Mouse (Mus musculus) embryonic facial prominence, embryonic 15.5 days (tissue): ENCODE data around the gene 9430038I01Rik. TPM values are rescaled to one million over a fixed set of nuclear protein-coding genes. Genes with fewer than 3 reads are reported as not detected.

Experiments
- ATAC-seq: fragments of 200-750 bp; cut with Nextera tagmentation; 2 replicates; pipeline ENCODE4 v1.8.0; 2017; ENCODE audit warnings: low read depth, moderate TSS enrichment; ENCODE audit not compliant: insufficient number of reproducible peaks, low FRiP score, low TSS enrichment
- H3K27ac ChIP-seq: fragments of 300-500 bp; sonication (generic); replicated peaks from 2 replicates; pipeline ENCODE4 v1.5.1; 2015; ENCODE audit warnings: mild to moderate bottlenecking, inconsistent platforms
- H3K27me3 ChIP-seq: fragments of 300-500 bp; sonication (generic); 2 replicates; pipeline ENCODE4 v1.6.1; 2015; ENCODE audit warnings: inconsistent platforms
- H3K36me3 ChIP-seq: fragments of 300-500 bp; sonication (generic); 2 replicates; pipeline ENCODE4 v1.6.1; 2015; ENCODE audit warnings: mild to moderate bottlenecking, inconsistent platforms
- H3K4me1 ChIP-seq: fragments of 300-500 bp; sonication (generic); 2 replicates; pipeline ENCODE4 v1.6.1; 2015; ENCODE audit warnings: inconsistent platforms
- H3K4me2 ChIP-seq: fragments of 300-500 bp; sonication (generic); replicated peaks from 2 replicates; pipeline ENCODE4 v1.6.1; 2015; ENCODE audit warnings: mild to moderate bottlenecking, inconsistent platforms
- H3K4me3 ChIP-seq: fragments of 300-500 bp; sonication (generic); replicated peaks from 2 replicates; pipeline ENCODE4 v1.5.1; 2015; ENCODE audit warnings: mild to moderate bottlenecking, inconsistent platforms
- H3K9ac ChIP-seq: fragments of 300-500 bp; sonication (generic); 2 replicates; pipeline ENCODE4 v1.6.1; 2015; ENCODE audit warnings: inconsistent platforms
- H3K9me3 ChIP-seq: fragments of 300-500 bp; sonication (generic); replicated peaks from 2 replicates; pipeline ENCODE4 v1.6.1; 2016; ENCODE audit warnings: inconsistent platforms
- WGBS: fragments of 180-500 bp; shearing (Covaris S2); methylation state at CpG from one replicate; pipeline ENCODE4 v1.1.7; 2015; 5-methylcytosine and 5-hydroxymethylcytosine counted together
- polyA plus RNA-seq: library from polyadenylated mRNA; unstranded; fragments of >200 nt; fragmentation: Nextera tagmentation; extraction: Ambion mirVana; gene quantifications from 2 replicates; pipeline ENCODE4 v1.2.1, GENCODE M21; 2015

The 9430038I01Rik gene
- polyA plus RNA-seq, 1 experiment from 2014 or later = 22.4 TPM

DNA sequence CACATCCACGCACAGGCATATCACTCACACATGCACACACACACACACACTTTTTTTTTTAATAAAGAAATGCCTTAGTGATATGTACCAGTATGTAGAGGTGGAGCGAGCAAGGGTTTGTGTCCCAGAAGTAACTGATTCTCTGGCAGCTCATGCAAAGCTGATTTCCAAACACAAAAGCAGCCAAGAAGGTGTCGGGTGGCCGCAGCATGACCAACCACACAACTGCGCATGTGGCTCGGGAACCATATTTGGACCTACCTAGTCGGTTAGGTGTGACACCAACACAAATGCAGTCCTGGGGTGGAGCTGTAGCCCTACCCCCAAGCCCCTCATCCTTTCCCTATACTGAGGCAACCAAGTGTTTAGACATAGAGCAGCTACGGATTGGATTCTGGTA, 45.5 kb downstream of the 9430038I01Rik start:
- H3K9ac ChIP-seq = no peak overlapping the region
- 90% methylated on average over 8 of the region's 8 CpGs for WGBS
- no peaks in the 10 kb centered on the region for H3K36me3 ChIP-seq
- no peak overlapping the region for H3K4me3 ChIP-seq
- ATAC-seq = no peak
- no peak overlapping the region for H3K4me2 ChIP-seq
- H3K27ac ChIP-seq = no peak overlapping the region
- no peaks in the 10 kb centered on the region for H3K4me1 ChIP-seq
- H3K27me3 ChIP-seq = no peaks in the 10 kb centered on the region
- no peaks in the 10 kb centered on the region for H3K9me3 ChIP-seq

DNA sequence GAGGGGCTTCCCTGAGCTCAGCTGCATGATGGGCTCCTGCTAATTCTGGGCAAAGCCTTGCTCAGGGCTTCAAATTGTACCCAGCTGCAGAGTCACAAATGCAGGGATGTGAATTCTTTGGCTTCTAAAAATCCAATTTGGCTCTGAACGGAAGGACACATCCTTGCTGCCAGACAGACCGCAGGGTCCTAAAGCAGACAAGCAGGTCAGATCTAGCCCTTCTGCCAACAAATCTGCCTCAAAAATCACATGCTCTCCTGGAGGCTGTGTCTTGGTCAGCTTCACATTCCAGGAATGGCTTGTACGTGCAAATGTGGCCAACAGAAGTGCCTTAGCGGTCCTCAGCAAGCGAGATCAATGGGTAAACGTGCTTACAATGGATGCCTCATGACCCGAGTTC, 46.0 kb downstream of the 9430038I01Rik start:
- H3K9me3 ChIP-seq = no peaks in the 10 kb centered on the region
- no peak for ATAC-seq
- H3K4me3 ChIP-seq = no peak overlapping the region
- H3K4me1 ChIP-seq = no peaks in the 10 kb centered on the region
- H3K4me2 ChIP-seq = no peak overlapping the region
- no peak overlapping the region for H3K27ac ChIP-seq
- H3K36me3 ChIP-seq = no peaks in the 10 kb centered on the region
- WGBS = 63% methylated on average over 7 of the region's 7 CpGs
- H3K27me3 ChIP-seq = no peaks in the 10 kb centered on the region
- no peak overlapping the region for H3K9ac ChIP-seq

DNA sequence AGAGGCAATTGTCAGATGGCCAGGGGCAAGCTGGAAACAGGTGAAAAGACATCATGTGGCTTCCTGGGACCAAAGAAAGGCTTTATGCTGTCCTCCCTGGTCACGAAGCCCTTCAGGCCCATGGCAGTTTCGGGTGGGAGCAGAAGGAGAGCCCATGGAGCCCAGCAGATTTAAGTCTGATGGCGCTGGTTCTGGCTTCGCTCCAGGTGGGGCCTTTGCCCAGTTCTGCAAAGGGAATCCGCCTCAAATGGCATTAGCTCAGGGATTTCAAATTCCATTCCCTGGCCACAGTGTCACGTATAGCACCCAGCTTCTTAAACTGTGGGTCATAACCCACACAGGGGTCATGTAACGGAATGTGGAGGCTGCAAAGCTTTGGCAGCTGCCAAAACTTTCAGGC, 63.7 kb downstream of the 9430038I01Rik start:
- no peak for ATAC-seq
- no peak overlapping the region; the same call in 1 of the 2 replicates for H3K27ac ChIP-seq
- peaks cover 5% of the 10 kb centered on the region; the same call in 1 of the 2 replicates for H3K4me1 ChIP-seq

DNA sequence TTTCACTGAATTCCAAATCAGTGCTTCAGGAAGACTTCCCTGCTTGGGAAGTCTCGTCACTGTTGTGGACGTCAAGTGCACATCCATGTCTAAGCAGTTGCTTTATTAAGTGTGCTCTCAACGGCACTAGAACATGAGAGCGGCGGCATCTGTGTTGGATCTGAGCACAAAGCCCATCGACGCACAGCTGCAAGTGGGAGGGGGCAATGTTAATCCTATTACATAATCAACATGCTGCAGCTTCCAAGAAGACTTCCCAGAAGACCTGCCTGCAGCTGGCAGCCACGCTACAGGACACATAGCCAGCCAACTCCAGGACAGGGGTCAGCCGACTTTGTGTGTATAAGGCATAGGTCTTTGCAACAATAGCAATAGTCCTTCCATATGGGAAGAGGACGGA, 64.5 kb downstream of the 9430038I01Rik start:
- no peak for ATAC-seq
- peaks cover 5% of the 10 kb centered on the region; the same call in 1 of the 2 replicates for H3K4me1 ChIP-seq
- H3K4me2 ChIP-seq = no peak overlapping the region
- H3K4me3 ChIP-seq = no peak overlapping the region
- 0 out of 2 replicates have a peak, but pooled peaks cover 3% of the 10 kb centered on the region for H3K27me3 ChIP-seq
- WGBS = 48% methylated on average over 10 of the region's 10 CpGs
- no peaks in the 10 kb centered on the region for H3K36me3 ChIP-seq
- H3K9me3 ChIP-seq = no peaks in the 10 kb centered on the region
- H3K9ac ChIP-seq = no peak overlapping the region
- H3K27ac ChIP-seq = no peak overlapping the region

More for the DNA sequence above, 63.7 kb downstream of the 9430038I01Rik start:
- Histone ChIP-seq H3K27me3 (0 out of 2 replicates have a peak, but pooled peaks cover 3% of the 10 kb centered on the region), H3K9me3 (no peaks in the 10 kb centered on the region), H3K4me3 (no peak overlapping the region), H3K36me3 (no peaks in the 10 kb centered on the region), H3K9ac (no peak overlapping the region), H3K4me2 (no peak overlapping the region)
- 67% methylated on average over 7 of the region's 7 CpGs for WGBS

DNA sequence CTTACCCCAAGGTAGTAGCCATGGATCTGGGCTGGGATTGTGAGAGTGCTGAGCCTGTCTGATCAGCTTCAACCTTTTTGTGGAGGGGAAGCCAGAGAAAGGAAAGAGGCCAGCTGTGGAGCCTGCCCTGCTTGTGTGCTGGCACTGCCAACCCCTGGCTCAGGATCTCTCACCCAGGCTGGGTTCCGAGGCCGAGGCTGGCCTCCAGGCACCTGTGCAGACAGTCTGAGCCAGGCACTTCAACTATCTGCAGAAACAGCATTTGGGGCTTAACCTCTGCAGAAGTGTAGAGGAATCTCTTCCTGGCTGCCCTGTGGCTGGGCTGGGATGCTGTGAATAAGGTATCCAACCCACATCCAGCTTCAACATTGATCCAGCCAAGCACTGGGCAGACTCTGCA, 76.6 kb downstream of the 9430038I01Rik start:
- Histone ChIP-seq H3K4me3 (no peak overlapping the region), H3K36me3 (no peaks in the 10 kb centered on the region), H3K9ac (no peak overlapping the region), H3K4me2 (no peak overlapping the region), H3K4me1 (no peaks in the 10 kb centered on the region), H3K27me3 (peaks cover 24% of the 10 kb centered on the region), H3K27ac (no peak overlapping the region), H3K9me3 (no peaks in the 10 kb centered on the region)
- ATAC-seq = no peak
- 81% methylated on average over 2 of the region's 2 CpGs for WGBS

Other genes with a start within 250 kb of the 9430038I01Rik start
- gene Ebf3, start 96.3 kb downstream of the 9430038I01Rik start, polyA plus RNA-seq = 6.4 and 6.7 TPM in 2 replicates
- 209 and 212 TPM in 2 replicates for gene Glrx3, start 26.9 kb upstream of the 9430038I01Rik start, polyA plus RNA-seq